Mouse (Mus musculus) brain, embryonic 14.5 days (tissue): ENCODE measurements around the gene 1520401A03Rik.

Experiments
- CTCF ChIP-seq: fragments of 200-500 bp; IDR thresholded peaks from 2 replicates; pipeline ENCODE4 v1.5.1; 2012; ENCODE audit warnings: inconsistent platforms, mild to moderate bottlenecking, moderate library complexity, borderline replicate concordance; ENCODE audit not compliant: insufficient read depth, insufficient read length; ENCODE audit errors: extremely low read depth
- POLR2A ChIP-seq: fragments of 200-500 bp; IDR thresholded peaks from 2 replicates; pipeline ENCODE4 v1.6.1; 2012; ENCODE audit warnings: mild to moderate bottlenecking, inconsistent platforms, borderline replicate concordance; ENCODE audit not compliant: poor library complexity, insufficient read depth, insufficient read length, severe bottlenecking; ENCODE audit errors: extremely low read depth

DNA sequence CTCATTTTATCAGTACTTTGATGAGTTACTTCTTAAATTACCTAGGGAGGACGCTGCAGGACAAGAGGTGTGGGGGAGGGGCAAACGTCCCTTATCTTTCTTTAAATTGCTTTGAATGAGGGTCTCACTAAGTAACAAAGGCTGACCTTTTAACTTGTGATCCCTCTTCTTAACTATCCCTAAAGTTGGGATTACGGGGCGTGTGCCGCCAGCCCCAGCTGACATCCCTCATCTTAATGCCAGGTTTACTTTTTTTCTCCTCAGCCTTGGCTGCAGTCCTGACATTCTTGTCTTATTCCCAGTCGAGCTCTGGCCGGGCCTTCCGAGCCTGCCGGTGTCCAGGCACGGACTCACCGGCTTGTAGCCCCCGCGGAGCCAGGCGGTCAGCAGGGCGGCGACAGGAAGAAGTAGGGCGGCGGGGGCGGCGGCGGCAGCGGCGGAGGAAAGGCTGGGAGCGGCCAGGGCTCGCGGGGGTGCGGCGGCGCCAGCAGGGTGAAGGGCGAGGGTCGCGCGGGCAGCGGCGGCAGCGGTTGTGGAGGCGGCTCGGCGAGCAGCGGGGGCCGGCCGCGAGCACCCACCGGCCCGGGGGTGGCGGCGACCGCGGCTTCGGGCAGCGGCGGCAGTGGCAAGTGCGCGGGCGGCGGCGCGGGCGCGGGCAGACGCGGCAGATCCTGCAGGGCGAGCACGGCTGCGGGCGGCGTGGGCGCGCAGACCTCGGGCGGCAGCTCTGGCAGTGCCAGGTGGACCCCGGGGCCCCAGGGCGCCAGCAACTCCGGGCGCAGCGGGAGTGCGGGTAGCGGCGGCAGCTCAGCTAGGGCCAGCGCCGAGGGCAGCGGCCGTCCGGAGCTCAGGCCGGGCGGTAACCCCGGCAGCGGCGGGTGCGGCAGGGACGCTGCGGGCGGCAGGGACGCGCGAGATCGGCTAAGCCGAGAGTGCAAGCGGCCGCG is 23.2 kb downstream of the 1520401A03Rik start:
- no peak for TF ChIP-seq POLR2A
- no peak for TF ChIP-seq CTCF
